Mouse (Mus musculus) forebrain, embryonic 12.5 days (tissue): ENCODE measurements around the gene Tulp3. TPM values are rescaled to one million over a fixed set of nuclear protein-coding genes. Genes with fewer than 3 reads are reported as not detected.
"Not testable (repeated sequence)": the region's sequence is repeated elsewhere in the genome, so short reads cannot be mapped to it uniquely, and the experiment has no call there.

Source experiments
- ATAC-seq: fragments of 200-750 bp; cut with Nextera tagmentation; 2 replicates; pipeline ENCODE4 v1.8.0; 2017; ENCODE audit warnings: moderate TSS enrichment; ENCODE audit not compliant: low FRiP score
- H3K27ac ChIP-seq: fragments of 300-500 bp; sonication (generic); 2 replicates; pipeline ENCODE4 v1.5.1; 2016; ENCODE audit warnings: mild to moderate bottlenecking
- H3K27me3 ChIP-seq: fragments of 300-500 bp; sonication (generic); 2 replicates; pipeline ENCODE4 v1.6.1; 2016; ENCODE audit warnings: mild to moderate bottlenecking
- H3K36me3 ChIP-seq: fragments of 300-500 bp; sonication (generic); replicated peaks from 2 replicates; pipeline ENCODE4 v1.6.1; 2016; ENCODE audit warnings: mild to moderate bottlenecking
- H3K4me1 ChIP-seq: fragments of 300-500 bp; sonication (generic); 2 replicates; pipeline ENCODE4 v1.6.1; 2016
- H3K4me2 ChIP-seq: fragments of 300-500 bp; sonication (generic); 2 replicates; pipeline ENCODE4 v1.6.1; 2016; ENCODE audit warnings: mild to moderate bottlenecking, moderate library complexity
- H3K4me3 ChIP-seq: fragments of 300-500 bp; sonication (generic); replicated peaks from 2 replicates; pipeline ENCODE4 v1.5.1; 2016; ENCODE audit warnings: mild to moderate bottlenecking
- H3K9ac ChIP-seq: fragments of 300-500 bp; sonication (generic); 2 replicates; pipeline ENCODE4 v1.6.1; 2016; ENCODE audit warnings: mild to moderate bottlenecking
- H3K9me3 ChIP-seq: fragments of 300-500 bp; sonication (generic); 2 replicates; pipeline ENCODE4 v1.6.1; 2016
- WGBS: fragments of 180-500 bp; shearing (Covaris S2); methylation state at CpG from one replicate; pipeline ENCODE4 v1.1.7; 2016; 5-methylcytosine and 5-hydroxymethylcytosine counted together
- polyA plus RNA-seq: library from polyadenylated mRNA; unstranded; fragments of >200 nt; fragmentation: Nextera tagmentation; extraction: Ambion mirVana; gene quantifications from 2 replicates; pipeline ENCODE4 v1.2.1, GENCODE M21; 2016

The Tulp3 gene
- polyA plus RNA-seq, 1 experiment from 2014 or later = 19.7 TPM

DNA sequence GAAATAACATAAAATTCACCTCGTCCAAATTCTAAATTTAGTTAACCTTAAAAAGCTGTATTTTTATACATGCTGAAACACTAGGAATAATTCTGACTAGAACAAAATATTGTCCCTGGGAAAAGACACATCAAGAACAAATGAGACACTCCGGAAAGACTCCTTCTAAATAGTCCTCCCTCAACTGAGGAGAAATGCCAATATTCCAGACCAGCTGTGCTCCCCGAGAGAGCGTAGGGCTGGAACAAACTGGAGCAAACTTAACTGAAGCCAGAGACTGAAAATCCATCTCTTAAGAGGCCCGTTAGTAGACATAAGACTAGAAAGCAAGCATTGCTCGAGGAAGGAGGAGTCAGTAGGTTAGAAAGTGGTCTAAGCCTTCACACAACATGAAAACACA, 8.9 kb downstream of the Tulp3 start:
- no peak for ATAC-seq
- Histone ChIP-seq H3K36me3 (peaks cover 20% of the 10 kb centered on the region), H3K9ac (no peak overlapping the region), H3K4me1 (peaks cover 6% of the 10 kb centered on the region; the same call in 1 of the 2 replicates), H3K9me3 (no peaks in the 10 kb centered on the region), H3K4me2 (no peak overlapping the region), H3K4me3 (no peak overlapping the region), H3K27me3 (no peaks in the 10 kb centered on the region), H3K27ac (no peak overlapping the region)
- WGBS = 91% methylated on average over 6 of the region's 6 CpGs

DNA sequence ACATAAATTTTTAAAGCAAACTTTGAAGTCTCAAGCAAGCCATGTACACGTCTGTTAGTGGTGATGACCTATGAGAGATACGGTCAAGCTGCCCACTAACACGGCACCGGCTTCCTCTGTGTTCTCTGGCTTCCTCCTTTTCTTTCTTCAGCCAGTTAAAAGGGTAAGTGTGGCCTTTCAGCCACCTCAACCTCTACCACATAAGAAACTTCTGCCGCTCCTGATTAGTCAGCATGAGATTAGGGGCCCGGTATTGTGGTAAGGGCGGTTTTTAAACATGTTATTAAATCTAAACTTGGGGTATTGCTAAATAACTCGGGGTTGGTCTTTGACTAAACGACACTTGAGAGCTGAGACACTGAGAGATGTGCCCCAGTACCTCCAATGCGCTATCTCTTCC, 10.0 kb downstream of the Tulp3 start:
- no peak overlapping the region for H3K27ac ChIP-seq
- H3K9ac ChIP-seq = no peak overlapping the region
- H3K4me2 ChIP-seq = no peak overlapping the region
- ATAC-seq = no peak
- H3K36me3 ChIP-seq = peaks cover 17% of the 10 kb centered on the region
- WGBS = 91% methylated on average over 10 of the region's 10 CpGs
- peaks cover 6% of the 10 kb centered on the region; the same call in 1 of the 2 replicates for H3K4me1 ChIP-seq
- H3K4me3 ChIP-seq = no peak overlapping the region
- no peaks in the 10 kb centered on the region for H3K9me3 ChIP-seq
- H3K27me3 ChIP-seq = no peaks in the 10 kb centered on the region

DNA sequence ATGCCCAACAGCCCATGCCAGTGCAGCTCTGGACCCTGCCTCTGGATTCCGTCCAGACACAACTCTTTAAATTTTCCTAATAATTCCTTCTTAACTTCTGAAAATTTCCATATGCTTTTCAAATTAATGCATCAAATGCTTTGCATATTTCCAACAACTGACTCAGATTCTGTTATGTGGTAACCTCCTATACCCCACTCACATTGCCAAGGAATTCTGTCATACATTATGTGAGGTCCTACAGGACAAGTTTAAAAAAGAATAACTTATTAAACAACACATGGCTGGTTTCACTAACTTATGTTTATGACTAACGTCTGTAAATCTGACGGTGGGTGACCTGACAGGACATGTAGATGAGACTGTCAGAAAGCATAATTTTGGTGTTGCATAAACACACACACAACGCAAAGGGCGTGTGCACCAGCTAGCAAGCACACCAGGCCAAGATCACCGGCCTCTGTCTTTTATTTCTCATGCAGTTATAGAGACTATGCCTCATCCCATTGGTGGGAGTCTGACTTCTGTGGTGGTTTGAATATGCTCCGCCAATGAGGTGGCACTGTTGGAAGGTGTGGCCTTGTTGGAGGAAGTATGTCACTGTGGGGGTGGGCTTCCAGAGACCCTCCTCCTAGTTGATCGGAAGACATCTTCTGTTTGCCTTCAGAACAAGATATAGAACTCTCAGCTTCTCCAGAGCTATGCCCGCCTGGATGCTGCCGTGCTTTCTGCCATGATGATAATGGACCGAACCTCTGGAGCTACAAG, 13.5 kb downstream of the Tulp3 start:
- Histone ChIP-seq H3K27ac (no peak overlapping the region), H3K27me3 (no peaks in the 10 kb centered on the region), H3K4me1 (peaks cover 10% of the 10 kb centered on the region), H3K9ac (no peak overlapping the region), H3K4me2 (no peak overlapping the region), H3K36me3 (peaks cover 13% of the 10 kb centered on the region; the same call in 1 of the 2 replicates), H3K4me3 (no peak overlapping the region), H3K9me3 (no peaks in the 10 kb centered on the region)
- WGBS = 95% methylated on average over 11 of the region's 11 CpGs
- no peak for ATAC-seq

DNA sequence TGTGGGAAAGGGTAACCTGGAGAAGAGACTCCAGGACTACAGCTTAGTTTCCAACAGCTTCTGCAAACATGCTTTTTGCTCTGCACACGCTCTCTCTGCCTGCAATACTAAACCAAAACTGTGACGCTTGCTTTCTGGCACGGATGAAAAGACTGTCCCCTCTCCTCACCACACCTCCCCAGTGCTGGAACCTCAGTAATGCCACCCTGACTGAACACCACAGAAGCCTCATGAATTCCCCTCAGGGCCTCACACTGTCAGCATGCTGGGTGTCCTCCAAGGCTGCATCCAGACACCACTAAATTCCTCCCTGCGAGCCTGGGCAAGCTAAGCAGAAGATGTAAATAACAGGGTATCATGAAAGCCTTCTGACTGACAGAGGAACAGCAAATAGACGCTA, 16.8 kb downstream of the Tulp3 start:
- no peak for ATAC-seq
- Histone ChIP-seq H3K27me3 (no peaks in the 10 kb centered on the region), H3K9me3 (no peaks in the 10 kb centered on the region), H3K9ac (no peak overlapping the region), H3K27ac (no peak overlapping the region), H3K4me1 (peaks cover 17% of the 10 kb centered on the region), H3K4me3 (no peak overlapping the region), H3K4me2 (no peak overlapping the region), H3K36me3 (peaks cover 35% of the 10 kb centered on the region)
- 57% methylated on average over 5 of the region's 5 CpGs for WGBS

DNA sequence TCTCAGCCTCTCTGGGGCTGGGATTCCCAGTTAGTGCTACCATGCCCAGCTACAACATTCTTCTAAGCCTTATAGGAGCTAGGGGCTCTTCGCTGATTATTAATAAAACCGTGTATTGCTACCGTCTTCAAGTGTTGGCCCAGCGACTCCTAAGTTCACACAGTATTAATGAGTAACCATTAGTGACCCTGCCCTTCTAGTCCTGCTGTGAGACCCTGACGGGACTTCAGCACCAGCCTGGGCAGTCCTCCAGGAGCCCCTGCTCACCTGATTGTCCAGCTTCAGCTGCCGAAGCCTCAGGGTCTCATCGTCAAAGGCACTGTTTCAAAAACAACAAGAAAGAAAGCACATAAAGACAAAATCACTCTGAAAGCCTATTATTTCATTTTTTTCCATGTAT, 18.2 kb downstream of the Tulp3 start:
- Histone ChIP-seq H3K27me3 (no peaks in the 10 kb centered on the region), H3K9me3 (no peaks in the 10 kb centered on the region), H3K4me3 (no peak overlapping the region), H3K9ac (no peak overlapping the region), H3K4me1 (peaks cover 17% of the 10 kb centered on the region), H3K4me2 (no peak overlapping the region), H3K27ac (no peak overlapping the region), H3K36me3 (peaks cover 44% of the 10 kb centered on the region)
- no peak for ATAC-seq
- 77% methylated on average over 7 of the region's 7 CpGs for WGBS

DNA sequence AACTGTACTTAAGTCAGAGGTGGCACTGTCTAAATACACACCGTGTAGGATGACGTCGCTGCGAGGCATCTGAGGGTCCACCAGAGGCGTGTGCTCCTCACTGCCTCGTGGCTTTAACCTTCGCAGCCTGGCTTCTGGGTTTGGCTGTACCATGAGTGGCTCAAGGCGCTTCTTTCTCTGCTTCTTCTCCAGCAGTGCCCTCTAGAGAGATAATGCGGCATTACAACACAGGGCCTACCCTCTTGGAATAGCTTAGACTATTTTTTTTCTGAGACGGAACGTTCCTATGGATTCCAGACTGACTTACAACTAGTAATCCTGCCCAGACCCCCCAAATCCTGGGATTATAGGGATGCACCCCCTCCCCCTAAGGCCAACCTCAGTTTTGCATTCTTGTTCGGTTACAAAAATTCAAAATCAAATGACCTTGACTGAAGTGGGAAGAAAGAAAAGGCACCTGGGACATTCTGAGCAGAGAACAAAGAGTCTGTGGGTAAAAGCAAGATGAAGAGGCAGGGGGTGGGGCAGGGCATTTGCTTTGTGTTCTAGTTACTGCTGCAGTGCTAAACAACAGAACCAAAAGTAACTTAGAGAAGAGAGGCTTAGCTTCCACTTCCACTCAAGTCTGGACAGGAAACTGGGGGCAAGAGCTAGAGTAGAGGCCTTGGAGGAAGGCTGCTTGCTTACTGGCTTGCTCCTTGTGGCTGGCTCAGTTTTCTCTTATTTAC, 21.1 kb downstream of the Tulp3 start:
- peak; percentile 87 for ATAC-seq
- H3K9me3 ChIP-seq = peaks cover 9% of the 10 kb centered on the region; the same call in 1 of the 2 replicates
- 21% methylated on average over 12 of the region's 12 CpGs for WGBS
- H3K4me2 ChIP-seq = no peak overlapping the region
- H3K4me3 ChIP-seq = no peak overlapping the region
- peaks cover 17% of the 10 kb centered on the region for H3K4me1 ChIP-seq
- H3K27ac ChIP-seq = no peak overlapping the region
- peaks cover 58% of the 10 kb centered on the region for H3K36me3 ChIP-seq
- H3K27me3 ChIP-seq = no peaks in the 10 kb centered on the region
- no peak overlapping the region for H3K9ac ChIP-seq

DNA sequence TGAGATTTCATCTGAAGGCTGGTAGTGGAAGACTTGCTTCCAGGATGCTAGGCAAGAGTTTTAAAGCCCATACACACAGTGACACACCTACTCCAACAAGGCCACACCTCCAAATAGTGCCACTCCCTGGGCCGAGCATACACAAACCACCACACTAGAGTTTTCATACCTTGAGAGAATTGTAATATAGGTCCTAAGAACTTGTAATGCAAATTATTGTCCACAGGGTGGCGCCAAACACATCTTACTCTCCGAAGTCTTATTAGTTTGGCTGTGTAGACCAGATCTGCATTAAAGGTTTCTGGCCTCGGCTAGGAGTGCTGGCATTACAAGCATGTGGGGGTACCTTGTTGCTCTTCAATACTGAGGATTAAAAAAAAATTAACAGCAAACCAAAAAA, 37.3 kb downstream of the Tulp3 start:
- Histone ChIP-seq H3K27me3 (no peaks in the 10 kb centered on the region), H3K9me3 (no peaks in the 10 kb centered on the region), H3K9ac (no peak overlapping the region), H3K27ac (no peak overlapping the region), H3K36me3 (peaks cover 23% of the 10 kb centered on the region), H3K4me3 (no peak overlapping the region), H3K4me1 (no peaks in the 10 kb centered on the region), H3K4me2 (no peak overlapping the region)
- ATAC-seq = peak; percentile 57; the same call in 1 of the 2 replicates
- 14% methylated on average over 4 of the region's 4 CpGs for WGBS

DNA sequence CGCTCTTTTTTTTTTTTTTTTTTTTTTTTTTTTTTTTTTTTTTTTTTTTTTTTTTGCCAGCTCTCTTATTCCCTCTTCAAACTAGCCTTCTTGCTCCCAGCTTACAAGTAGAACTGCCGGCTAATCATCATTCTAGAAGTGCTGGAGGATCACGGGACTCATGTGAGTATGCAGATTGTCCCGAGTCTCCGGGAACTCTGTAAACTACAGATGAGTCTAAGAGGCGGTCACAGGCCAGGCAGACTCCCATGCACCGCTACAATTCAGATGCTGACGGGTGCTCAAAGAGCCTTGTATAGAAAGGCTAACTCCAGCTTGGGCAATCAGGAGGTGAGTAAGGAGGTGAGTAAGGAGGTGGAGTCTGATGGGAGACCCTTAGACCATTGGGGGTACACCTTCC, 40.1 kb downstream of the Tulp3 start:
- no peak overlapping the region for H3K9ac ChIP-seq

DNA sequence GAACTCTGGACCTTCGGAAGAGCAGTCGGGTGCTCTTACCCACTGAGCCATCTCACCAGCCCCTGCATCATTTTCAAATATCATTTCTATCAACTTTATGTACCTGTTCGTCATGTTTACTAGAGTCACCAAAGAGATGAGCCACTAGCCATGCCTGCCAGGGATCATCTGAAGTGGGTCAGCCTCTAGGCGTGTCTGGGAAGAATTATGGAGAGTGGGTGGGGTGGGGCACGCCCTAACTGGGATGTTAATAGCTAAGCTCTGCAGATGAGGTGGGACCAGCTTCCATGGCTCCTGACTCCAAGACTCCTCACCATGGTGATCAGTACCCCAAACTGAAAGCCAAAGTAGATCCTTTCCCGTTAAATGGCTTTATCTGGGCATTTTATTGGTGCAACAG, 40.9 kb downstream of the Tulp3 start:
- no peak overlapping the region for H3K27ac ChIP-seq
- H3K4me2 ChIP-seq = no peak overlapping the region
- H3K4me1 ChIP-seq = no peaks in the 10 kb centered on the region
- WGBS = 91% methylated on average over 6 of the region's 6 CpGs
- H3K36me3 ChIP-seq = no peaks in the 10 kb centered on the region
- H3K9me3 ChIP-seq = no peaks in the 10 kb centered on the region
- H3K4me3 ChIP-seq = no peak overlapping the region
- H3K9ac ChIP-seq = no peak overlapping the region
- no peak for ATAC-seq
- no peaks in the 10 kb centered on the region for H3K27me3 ChIP-seq

More for the DNA sequence above, 40.1 kb downstream of the Tulp3 start:
- Histone ChIP-seq H3K27me3 (no peaks in the 10 kb centered on the region), H3K9me3 (no peaks in the 10 kb centered on the region), H3K4me2 (no peak overlapping the region), H3K27ac (no peak overlapping the region), H3K4me3 (no peak overlapping the region), H3K36me3 (no peaks in the 10 kb centered on the region), H3K4me1 (no peaks in the 10 kb centered on the region)
- 78% methylated on average over 8 of the region's 8 CpGs for WGBS
- no peak for ATAC-seq

DNA sequence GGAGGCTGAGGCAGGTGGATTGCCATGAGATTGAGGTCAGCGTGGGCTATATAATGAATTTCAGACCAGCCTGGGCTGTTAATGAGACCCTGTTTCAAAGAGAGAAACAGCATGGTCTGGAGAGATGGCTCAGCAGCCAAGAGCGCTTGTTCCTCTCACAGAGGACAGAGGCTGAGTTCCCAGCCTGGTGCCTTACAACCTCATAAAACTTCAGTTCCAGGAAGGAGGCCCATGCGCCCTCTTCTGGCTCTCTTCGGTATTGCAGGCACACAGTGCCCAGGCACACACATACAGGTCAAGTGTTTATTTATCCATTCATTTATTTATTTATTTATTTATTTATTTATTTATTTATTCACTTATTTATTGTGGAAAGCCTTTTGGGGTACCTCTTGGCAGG, 47.3 kb downstream of the Tulp3 start:
- H3K9me3 ChIP-seq = no peaks in the 10 kb centered on the region
- WGBS = 29% methylated on average over 4 of the region's 4 CpGs
- no peak overlapping the region for H3K4me3 ChIP-seq
- no peak overlapping the region for H3K9ac ChIP-seq
- ATAC-seq = peak; percentile 61; the same call in 1 of the 2 replicates
- H3K4me2 ChIP-seq = no peak overlapping the region
- no peaks in the 10 kb centered on the region for H3K4me1 ChIP-seq
- no peaks in the 10 kb centered on the region for H3K27me3 ChIP-seq
- no peaks in the 10 kb centered on the region for H3K36me3 ChIP-seq
- H3K27ac ChIP-seq = no peak overlapping the region

DNA sequence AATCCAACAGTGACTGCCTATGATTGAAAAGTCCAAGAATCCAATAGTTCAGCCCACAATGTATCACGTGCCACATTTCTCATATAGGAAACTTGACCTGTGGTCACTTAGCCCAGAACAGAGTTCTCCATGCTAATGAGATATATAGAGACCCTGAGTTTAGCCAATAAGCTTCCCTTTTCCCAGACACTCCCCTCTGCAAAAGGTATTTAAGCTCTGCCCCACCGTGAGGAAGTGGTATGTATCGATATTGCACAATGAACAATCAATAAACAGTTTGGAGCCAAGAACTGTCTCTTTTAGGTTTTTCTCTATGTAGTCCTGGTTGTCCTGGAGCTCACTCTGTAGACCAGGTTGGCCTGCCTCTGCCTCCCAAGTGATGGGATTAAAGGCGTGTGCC, 50.9 kb downstream of the Tulp3 start:
- Histone ChIP-seq H3K9ac (no peak overlapping the region), H3K4me2 (no peak overlapping the region), H3K4me1 (peaks cover 10% of the 10 kb centered on the region), H3K27me3 (peaks cover 28% of the 10 kb centered on the region), H3K4me3 (no peak overlapping the region), H3K36me3 (no peaks in the 10 kb centered on the region), H3K27ac (no peak overlapping the region), H3K9me3 (peaks cover 5% of the 10 kb centered on the region; the same call in 1 of the 2 replicates)
- 82% methylated on average over 4 of the region's 4 CpGs for WGBS
- no peak for ATAC-seq

DNA sequence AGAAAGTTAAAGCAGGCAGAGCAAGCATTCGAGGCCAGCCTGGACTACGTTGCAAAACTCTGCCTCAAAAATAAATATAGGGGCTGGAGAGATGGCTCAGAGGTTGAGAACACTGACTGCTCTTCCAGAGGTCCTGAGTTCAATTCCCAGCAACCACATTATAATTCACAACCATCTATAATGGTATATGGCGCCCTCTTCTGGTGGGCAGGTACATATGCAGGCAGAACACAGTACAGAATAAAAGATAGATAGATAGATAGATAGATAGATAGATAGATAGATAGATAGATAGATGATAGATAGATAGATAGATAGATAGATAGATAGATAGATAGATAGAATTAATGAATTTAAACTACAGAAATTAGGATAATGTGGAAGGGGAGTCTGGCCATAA, 53.0 kb downstream of the Tulp3 start:
- not testable (repeated sequence) for H3K9me3 ChIP-seq, H3K4me2 ChIP-seq, H3K9ac ChIP-seq, H3K4me3 ChIP-seq, ATAC-seq, H3K36me3 ChIP-seq, H3K27ac ChIP-seq
- WGBS = 71% methylated on average over 3 of the region's 3 CpGs
- Histone ChIP-seq H3K4me1 (peaks cover 16% of the 10 kb centered on the region), H3K27me3 (peaks cover 50% of the 10 kb centered on the region)
